Mouse (Mus musculus) ES-Bruce4 (cell line): ENCODE measurements around the gene Cntn6.

Experiments
- CTCF ChIP-seq: IDR thresholded peaks from one replicate; pipeline ENCODE4 v1.8.1; 2011; ENCODE audit warnings: low read depth, low read length
- EP300 ChIP-seq: IDR thresholded peaks from 2 replicates; pipeline ENCODE4 v1.6.1; 2011; ENCODE audit warnings: low read depth, low read length; ENCODE audit not compliant: insufficient read depth
- POLR2A ChIP-seq: IDR thresholded peaks from one replicate; pipeline ENCODE4 v1.8.1; 2011; ENCODE audit warnings: low read length; ENCODE audit not compliant: insufficient read depth

GRCm38 (mm10) chr6:104787502-104787901 is 294.9 kb downstream of the Cntn6 start:
- TF ChIP-seq POLR2A (no peak), CTCF (no peak), EP300 (no peak)
